Mouse (Mus musculus): ENCODE measurements around the gene Zfp451. TPM values are rescaled to one million over a fixed set of nuclear protein-coding genes. Genes with fewer than 3 reads are reported as not detected.

The Zfp451 gene
- polyA plus RNA-seq, 1 experiment: not detected

- TF ChIP-seq POLR2A (IDR thresholded peaks at IDR 0.05; ENCODE audit: insufficient read depth, low read depth, low read length): no peak
- no peak for TF ChIP-seq CTCF (IDR thresholded peaks at IDR 0.05; ENCODE audit: insufficient read depth, low read depth, low read length)
- WGBS: 94% methylated on average over 5 of the region's 5 CpGs
- Histone ChIP-seq H3K4me3 (ENCODE audit: insufficient read depth, low read depth, low read length) (no peak overlapping the region), H3K27ac (ENCODE audit: insufficient read depth, low read depth, low read length) (no peak overlapping the region), H3K4me1 (ENCODE audit: control insufficient read depth, insufficient read depth, low read length) (peaks cover 2% of the 10 kb centered on the region; the same call in 1 of the 2 replicates)
Observed at GRCm38 (mm10) chr1:33712026-33712425, 102.4 kb downstream of the Zfp451 start.

Other genes starting within 250 kb of the Zfp451 start
- not detected in 2 replicates for gene Prim2, start 144.8 kb downstream of the Zfp451 start, polyA plus RNA-seq (2012; ENCODE audit: insufficient read depth, insufficient read length, low replicate concordance, missing spikeins)
- not detected in 2 replicates for gene Rab23, start 94.7 kb downstream of the Zfp451 start, polyA plus RNA-seq (2012; ENCODE audit: insufficient read depth, insufficient read length, low replicate concordance, missing spikeins)
- gene Bag2, start 56.8 kb downstream of the Zfp451 start, polyA plus RNA-seq (2012; ENCODE audit: insufficient read depth, insufficient read length, low replicate concordance, missing spikeins): not detected in 2 replicates
- not detected in 2 replicates for gene Bend6, start 93.2 kb upstream of the Zfp451 start, polyA plus RNA-seq (2012; ENCODE audit: insufficient read depth, insufficient read length, low replicate concordance, missing spikeins)
- 152 and 197 TPM in 2 replicates for gene Dst, start 93.6 kb upstream of the Zfp451 start, polyA plus RNA-seq (2012; ENCODE audit: insufficient read depth, insufficient read length, low replicate concordance, missing spikeins)

All from olfactory bulb, adult 2 months (tissue).